Mouse (Mus musculus): ENCODE results near the gene Lrrn4cl. TPM values are rescaled to one million over a fixed set of nuclear protein-coding genes. Genes with fewer than 3 reads are reported as not detected.

The Lrrn4cl gene
- polyA plus RNA-seq, 1 experiment from 2014 or later = 0.65 TPM

GRCm38 (mm10) chr19:8839908-8840791 is 10.4 kb upstream of the Lrrn4cl start:
- no peak overlapping the region for H3K27ac ChIP-seq
- no peaks in the 10 kb centered on the region for H3K9me3 ChIP-seq
- no peak for ATAC-seq (ENCODE audit: insufficient number of reproducible peaks, insufficient read depth, low FRiP score, low TSS enrichment, low read depth)
- peak overlapping the region; percentile 48 for H3K4me3 ChIP-seq
- peak overlapping the region; percentile 73 for H3K9ac ChIP-seq
- WGBS = 22% methylated on average over 29 of the region's 29 CpGs
- no peaks in the 10 kb centered on the region for H3K27me3 ChIP-seq
- peaks cover 31% of the 10 kb centered on the region for H3K4me1 ChIP-seq
- peak overlapping the region; percentile 79 for H3K4me2 ChIP-seq
- H3K36me3 ChIP-seq = peaks cover 26% of the 10 kb centered on the region

GRCm38 (mm10) chr19:8841012-8841411 is 9.6 kb upstream of the Lrrn4cl start:
- Histone ChIP-seq H3K4me1 (peaks cover 31% of the 10 kb centered on the region), H3K4me3 (peak overlapping the region; percentile 48), H3K9me3 (no peaks in the 10 kb centered on the region), H3K4me2 (peak overlapping the region; percentile 79), H3K36me3 (peaks cover 24% of the 10 kb centered on the region), H3K9ac (peak overlapping the region; percentile 73), H3K27ac (no peak overlapping the region), H3K27me3 (no peaks in the 10 kb centered on the region)
- ATAC-seq (ENCODE audit: insufficient number of reproducible peaks, insufficient read depth, low FRiP score, low TSS enrichment, low read depth) = no peak
- WGBS = 94% methylated on average over 7 of the region's 7 CpGs

GRCm38 (mm10) chr19:8842961-8843360 is 7.6 kb upstream of the Lrrn4cl start:
- no peak for ATAC-seq (ENCODE audit: insufficient number of reproducible peaks, insufficient read depth, low FRiP score, low TSS enrichment, low read depth)
- Histone ChIP-seq H3K27ac (no peak overlapping the region), H3K9me3 (no peaks in the 10 kb centered on the region), H3K4me1 (peaks cover 31% of the 10 kb centered on the region), H3K36me3 (peaks cover 40% of the 10 kb centered on the region), H3K4me2 (no peak overlapping the region), H3K27me3 (no peaks in the 10 kb centered on the region), H3K9ac (no peak overlapping the region), H3K4me3 (no peak overlapping the region)
- 85% methylated on average over 6 of the region's 6 CpGs for whole genome bisulfite sequencing

- no peak for ATAC-seq (ENCODE audit: insufficient number of reproducible peaks, insufficient read depth, low FRiP score, low TSS enrichment, low read depth)
- peaks cover 45% of the 10 kb centered on the region for H3K36me3 ChIP-seq
- no peaks in the 10 kb centered on the region for H3K27me3 ChIP-seq
- H3K9me3 ChIP-seq = no peaks in the 10 kb centered on the region
- no peak overlapping the region for H3K27ac ChIP-seq
- no peak overlapping the region for H3K4me2 ChIP-seq
- H3K4me3 ChIP-seq = no peak overlapping the region
- peak overlapping the region; percentile 16; the same call in 1 of the 2 replicates for H3K9ac ChIP-seq
- WGBS = 64% methylated on average over 5 of the region's 5 CpGs
- peaks cover 16% of the 10 kb centered on the region for H3K4me1 ChIP-seq
These were observed 6.0 kb upstream of the Lrrn4cl start for GRCm38 (mm10) chr19:8844371-8845129.

GRCm38 (mm10) chr19:8848356-8848755 is 2.2 kb upstream of the Lrrn4cl start:
- Histone ChIP-seq H3K4me2 (no peak overlapping the region), H3K4me1 (peaks cover 10% of the 10 kb centered on the region), H3K36me3 (peaks cover 33% of the 10 kb centered on the region), H3K27ac (no peak overlapping the region), H3K9ac (no peak overlapping the region), H3K4me3 (no peak overlapping the region), H3K27me3 (no peaks in the 10 kb centered on the region), H3K9me3 (no peaks in the 10 kb centered on the region)
- no peak for ATAC-seq (ENCODE audit: insufficient number of reproducible peaks, insufficient read depth, low FRiP score, low TSS enrichment, low read depth)
- WGBS = 57% methylated on average over 5 of the region's 5 CpGs

GRCm38 (mm10) chr19:8851639-8852038 is 1.1 kb downstream of the Lrrn4cl start:
- H3K36me3 ChIP-seq = peaks cover 19% of the 10 kb centered on the region
- no peaks in the 10 kb centered on the region for H3K9me3 ChIP-seq
- H3K4me1 ChIP-seq = peaks cover 10% of the 10 kb centered on the region
- H3K4me3 ChIP-seq = no peak overlapping the region
- no peak for ATAC-seq (ENCODE audit: insufficient number of reproducible peaks, insufficient read depth, low FRiP score, low TSS enrichment, low read depth)
- no peak overlapping the region for H3K27ac ChIP-seq
- H3K27me3 ChIP-seq = no peaks in the 10 kb centered on the region
- WGBS = 54% methylated on average over 7 of the region's 7 CpGs
- no peak overlapping the region for H3K9ac ChIP-seq
- H3K4me2 ChIP-seq = no peak overlapping the region

GRCm38 (mm10) chr19:8852236-8852928 is 1.8 kb downstream of the Lrrn4cl start:
- Histone ChIP-seq H3K4me3 (no peak overlapping the region), H3K4me1 (peaks cover 10% of the 10 kb centered on the region), H3K9me3 (no peaks in the 10 kb centered on the region), H3K9ac (no peak overlapping the region), H3K36me3 (peaks cover 12% of the 10 kb centered on the region), H3K4me2 (no peak overlapping the region), H3K27ac (no peak overlapping the region), H3K27me3 (no peaks in the 10 kb centered on the region)
- no peak for ATAC-seq (ENCODE audit: insufficient number of reproducible peaks, insufficient read depth, low FRiP score, low TSS enrichment, low read depth)
- WGBS = 59% methylated on average over 10 of the region's 10 CpGs

GRCm38 (mm10) chr19:8853117-8853516 is 2.5 kb downstream of the Lrrn4cl start:
- WGBS = 86% methylated on average over 3 of the region's 3 CpGs
- Histone ChIP-seq H3K4me2 (no peak overlapping the region), H3K4me1 (peaks cover 10% of the 10 kb centered on the region), H3K4me3 (no peak overlapping the region), H3K9ac (no peak overlapping the region), H3K27ac (no peak overlapping the region), H3K9me3 (no peaks in the 10 kb centered on the region), H3K36me3 (peaks cover 6% of the 10 kb centered on the region; the same call in 1 of the 2 replicates), H3K27me3 (no peaks in the 10 kb centered on the region)
- no peak for ATAC-seq (ENCODE audit: insufficient number of reproducible peaks, insufficient read depth, low FRiP score, low TSS enrichment, low read depth)

- Histone ChIP-seq H3K4me2 (no peak overlapping the region), H3K4me1 (no peaks in the 10 kb centered on the region), H3K9ac (no peak overlapping the region), H3K36me3 (no peaks in the 10 kb centered on the region), H3K27me3 (no peaks in the 10 kb centered on the region), H3K27ac (no peak overlapping the region), H3K4me3 (no peak overlapping the region), H3K9me3 (no peaks in the 10 kb centered on the region)
- WGBS = 44% methylated on average over 4 of the region's 4 CpGs
- ATAC-seq (ENCODE audit: insufficient number of reproducible peaks, insufficient read depth, low FRiP score, low TSS enrichment, low read depth) = no peak
These were observed 7.1 kb downstream of the Lrrn4cl start for GRCm38 (mm10) chr19:8857689-8858088.

- WGBS = 30% methylated on average over 1 of the region's 1 CpGs
- no peaks in the 10 kb centered on the region for H3K27me3 ChIP-seq
- no peak for ATAC-seq (ENCODE audit: insufficient number of reproducible peaks, insufficient read depth, low FRiP score, low TSS enrichment, low read depth)
- no peak overlapping the region for H3K4me3 ChIP-seq
- no peaks in the 10 kb centered on the region for H3K4me1 ChIP-seq
- no peaks in the 10 kb centered on the region for H3K9me3 ChIP-seq
- no peak overlapping the region for H3K27ac ChIP-seq
- H3K9ac ChIP-seq = no peak overlapping the region
- H3K36me3 ChIP-seq = no peaks in the 10 kb centered on the region
- no peak overlapping the region for H3K4me2 ChIP-seq
These were observed 8.4 kb downstream of the Lrrn4cl start for GRCm38 (mm10) chr19:8859018-8859417.

GRCm38 (mm10) chr19:8864265-8864664 is 13.7 kb downstream of the Lrrn4cl start:
- 85% methylated on average over 6 of the region's 6 CpGs for WGBS
- Histone ChIP-seq H3K27ac (no peak overlapping the region), H3K9ac (no peak overlapping the region), H3K4me1 (no peaks in the 10 kb centered on the region), H3K27me3 (no peaks in the 10 kb centered on the region), H3K36me3 (no peaks in the 10 kb centered on the region), H3K9me3 (no peaks in the 10 kb centered on the region), H3K4me3 (no peak overlapping the region), H3K4me2 (no peak overlapping the region)
- no peak for ATAC-seq (ENCODE audit: insufficient number of reproducible peaks, insufficient read depth, low FRiP score, low TSS enrichment, low read depth)

Data from embryonic facial prominence, embryonic 13.5 days (tissue).